Mouse (Mus musculus) liver, embryonic 12.5 days (tissue): Measurements from ENCODE around the gene Slc6a12. TPM values are rescaled to one million over a fixed set of nuclear protein-coding genes. Genes with fewer than 3 reads are reported as not detected.

Experiments
- ATAC-seq: fragments of 200-750 bp; cut with Nextera tagmentation; 2 replicates; pipeline ENCODE4 v1.8.0; 2017; ENCODE audit warnings: moderate number of reproducible peaks, mild to moderate bottlenecking, moderate library complexity
- H3K27ac ChIP-seq: fragments of 300-500 bp; sonication (generic); 2 replicates; pipeline ENCODE4 v1.5.1; 2016; ENCODE audit warnings: mild to moderate bottlenecking
- H3K27me3 ChIP-seq: fragments of 300-500 bp; sonication (generic); replicated peaks from 2 replicates; pipeline ENCODE4 v1.6.1; 2016; ENCODE audit warnings: mild to moderate bottlenecking, moderate library complexity
- H3K36me3 ChIP-seq: fragments of 300-500 bp; sonication (generic); 2 replicates; pipeline ENCODE4 v1.6.1; 2016; ENCODE audit warnings: mild to moderate bottlenecking, moderate library complexity
- H3K4me1 ChIP-seq: fragments of 300-500 bp; sonication (generic); 2 replicates; pipeline ENCODE4 v1.6.1; 2016
- H3K4me2 ChIP-seq: fragments of 300-500 bp; sonication (generic); 2 replicates; pipeline ENCODE4 v1.6.1; 2016; ENCODE audit warnings: mild to moderate bottlenecking, moderate library complexity
- H3K4me3 ChIP-seq: fragments of 300-500 bp; sonication (generic); 2 replicates; pipeline ENCODE4 v1.5.1; 2016; ENCODE audit warnings: mild to moderate bottlenecking, moderate library complexity
- H3K9ac ChIP-seq: fragments of 300-500 bp; sonication (generic); 2 replicates; pipeline ENCODE4 v1.6.1; 2016; ENCODE audit warnings: mild to moderate bottlenecking, moderate library complexity
- H3K9me3 ChIP-seq: fragments of 300-500 bp; sonication (generic); replicated peaks from 2 replicates; pipeline ENCODE4 v1.6.1; 2016; ENCODE audit warnings: mild to moderate bottlenecking, moderate library complexity
- WGBS: fragments of 180-500 bp; shearing (Covaris S2); methylation state at CpG from one replicate; pipeline ENCODE4 v1.1.7; 2016; ENCODE audit not compliant: insufficient replicate concordance; 5-methylcytosine and 5-hydroxymethylcytosine counted together
- polyA plus RNA-seq: library from polyadenylated mRNA; unstranded; fragments of >200 nt; fragmentation: Nextera tagmentation; extraction: Ambion mirVana; gene quantifications from 2 replicates; pipeline ENCODE4 v1.2.1, GENCODE M21; 2016

Slc6a12 gene
- polyA plus RNA-seq, 1 experiment from 2014 or later = 0.94 TPM

GRCm38 (mm10) chr6:121380576-121380975 lies 37.7 kb downstream of the Slc6a12 start:
- 63% methylated on average over 8 of the region's 8 CpGs for WGBS
- Histone ChIP-seq H3K9ac (no peak overlapping the region), H3K4me3 (no peak overlapping the region), H3K36me3 (no peaks in the 10 kb centered on the region), H3K9me3 (no peaks in the 10 kb centered on the region), H3K4me1 (no peaks in the 10 kb centered on the region), H3K27ac (no peak overlapping the region), H3K27me3 (peaks cover 21% of the 10 kb centered on the region; the same call in 1 of the 2 replicates), H3K4me2 (no peak overlapping the region)
- no peak for ATAC-seq

GRCm38 (mm10) chr6:121382071-121382470 lies 39.2 kb downstream of the Slc6a12 start:
- no peak overlapping the region for H3K27ac ChIP-seq
- no peak overlapping the region for H3K4me2 ChIP-seq
- 52% methylated on average over 10 of the region's 10 CpGs for WGBS
- peaks cover 16% of the 10 kb centered on the region; the same call in 1 of the 2 replicates for H3K27me3 ChIP-seq
- H3K9me3 ChIP-seq = no peaks in the 10 kb centered on the region
- H3K4me3 ChIP-seq = no peak overlapping the region
- H3K4me1 ChIP-seq = no peaks in the 10 kb centered on the region
- no peak for ATAC-seq
- H3K36me3 ChIP-seq = no peaks in the 10 kb centered on the region
- no peak overlapping the region for H3K9ac ChIP-seq

GRCm38 (mm10) chr6:121385397-121385796 lies 42.5 kb downstream of the Slc6a12 start:
- no peak overlapping the region for H3K27ac ChIP-seq
- 75% methylated on average over 3 of the region's 3 CpGs for whole genome bisulfite sequencing
- H3K9ac ChIP-seq = no peak overlapping the region
- H3K4me1 ChIP-seq = no peaks in the 10 kb centered on the region
- H3K36me3 ChIP-seq = no peaks in the 10 kb centered on the region
- peaks cover 11% of the 10 kb centered on the region; the same call in 1 of the 2 replicates for H3K27me3 ChIP-seq
- H3K9me3 ChIP-seq = no peaks in the 10 kb centered on the region
- no peak overlapping the region for H3K4me3 ChIP-seq
- no peak for ATAC-seq
- no peak overlapping the region for H3K4me2 ChIP-seq

- no peak overlapping the region for H3K4me2 ChIP-seq
- H3K27me3 ChIP-seq = 0 out of 2 replicates have a peak, but pooled peaks cover 3% of the 10 kb centered on the region
- H3K4me1 ChIP-seq = no peaks in the 10 kb centered on the region
- no peak overlapping the region for H3K27ac ChIP-seq
- H3K4me3 ChIP-seq = no peak overlapping the region
- no peaks in the 10 kb centered on the region for H3K36me3 ChIP-seq
- H3K9ac ChIP-seq = no peak overlapping the region
- 72% methylated on average over 4 of the region's 4 CpGs for WGBS
- H3K9me3 ChIP-seq = peaks cover 9% of the 10 kb centered on the region
- ATAC-seq = no peak
Measured at GRCm38 (mm10) chr6:121392610-121393252, 49.9 kb downstream of the Slc6a12 start.

- no peak overlapping the region for H3K9ac ChIP-seq
- no peak overlapping the region for H3K27ac ChIP-seq
- 74% methylated on average over 6 of the region's 6 CpGs for WGBS
- no peaks in the 10 kb centered on the region for H3K36me3 ChIP-seq
- no peak overlapping the region for H3K4me2 ChIP-seq
- no peaks in the 10 kb centered on the region; the same call in 1 of the 2 replicates for H3K27me3 ChIP-seq
- ATAC-seq = no peak
- no peak overlapping the region for H3K4me3 ChIP-seq
- no peaks in the 10 kb centered on the region for H3K9me3 ChIP-seq
- no peaks in the 10 kb centered on the region for H3K4me1 ChIP-seq
Measured at GRCm38 (mm10) chr6:121401140-121401539, 58.3 kb downstream of the Slc6a12 start.

GRCm38 (mm10) chr6:121401826-121402660 lies 59.2 kb downstream of the Slc6a12 start:
- no peak for ATAC-seq
- Histone ChIP-seq H3K27ac (no peak overlapping the region), H3K9ac (no peak overlapping the region), H3K36me3 (no peaks in the 10 kb centered on the region), H3K27me3 (no peaks in the 10 kb centered on the region; the same call in 1 of the 2 replicates), H3K4me2 (no peak overlapping the region), H3K4me3 (no peak overlapping the region), H3K4me1 (no peaks in the 10 kb centered on the region), H3K9me3 (no peaks in the 10 kb centered on the region)
- 69% methylated on average over 14 of the region's 14 CpGs for WGBS

- Histone ChIP-seq H3K9ac (no peak overlapping the region), H3K27me3 (no peaks in the 10 kb centered on the region; the same call in 1 of the 2 replicates), H3K4me2 (no peak overlapping the region), H3K36me3 (no peaks in the 10 kb centered on the region), H3K4me1 (no peaks in the 10 kb centered on the region), H3K4me3 (no peak overlapping the region), H3K27ac (no peak overlapping the region), H3K9me3 (no peaks in the 10 kb centered on the region)
- no peak for ATAC-seq
- WGBS = 82% methylated on average over 8 of the region's 8 CpGs
Measured at GRCm38 (mm10) chr6:121402661-121403244, 59.9 kb downstream of the Slc6a12 start.

- Histone ChIP-seq H3K36me3 (no peaks in the 10 kb centered on the region), H3K9ac (no peak overlapping the region), H3K4me1 (no peaks in the 10 kb centered on the region), H3K4me3 (no peak overlapping the region), H3K27me3 (peaks cover 7% of the 10 kb centered on the region; the same call in 1 of the 2 replicates), H3K9me3 (no peaks in the 10 kb centered on the region), H3K4me2 (no peak overlapping the region), H3K27ac (no peak overlapping the region)
- WGBS = 74% methylated on average over 8 of the region's 8 CpGs
- ATAC-seq = no peak
Measured at GRCm38 (mm10) chr6:121405311-121405710, 62.4 kb downstream of the Slc6a12 start.

GRCm38 (mm10) chr6:121407571-121408011 lies 64.7 kb downstream of the Slc6a12 start:
- H3K4me2 ChIP-seq = no peak overlapping the region
- H3K9me3 ChIP-seq = no peaks in the 10 kb centered on the region
- H3K9ac ChIP-seq = no peak overlapping the region
- ATAC-seq = no peak
- 39% methylated on average over 5 of the region's 5 CpGs for WGBS
- no peaks in the 10 kb centered on the region for H3K36me3 ChIP-seq
- no peak overlapping the region for H3K4me3 ChIP-seq
- no peak overlapping the region for H3K27ac ChIP-seq
- H3K27me3 ChIP-seq = peaks cover 30% of the 10 kb centered on the region
- H3K4me1 ChIP-seq = no peaks in the 10 kb centered on the region

- Histone ChIP-seq H3K27ac (no peak overlapping the region), H3K9ac (no peak overlapping the region), H3K4me1 (no peaks in the 10 kb centered on the region), H3K9me3 (no peaks in the 10 kb centered on the region), H3K4me2 (peak overlapping the region; percentile 38; the same call in 1 of the 2 replicates), H3K27me3 (peaks cover 58% of the 10 kb centered on the region), H3K36me3 (no peaks in the 10 kb centered on the region), H3K4me3 (no peak overlapping the region)
- no peak for ATAC-seq
- WGBS = 2% methylated on average over 45 of the region's 46 CpGs
Measured at GRCm38 (mm10) chr6:121412558-121413297, 69.9 kb downstream of the Slc6a12 start.
